Mouse (Mus musculus) forebrain, embryonic 10.5 days (tissue): Measurements from ENCODE around the gene B430306N03Rik. TPM values are rescaled to one million over a fixed set of nuclear protein-coding genes. Genes with fewer than 3 reads are reported as not detected.

Experiments used
- DNase-seq: peaks from one replicate; pipeline ENCODE4 v3.0.0-alpha.2; 2017; ENCODE audit warnings: low spot score; ENCODE audit errors: extremely low spot score
- H3K27ac ChIP-seq: fragments of 300-500 bp; sonication (generic); 2 replicates; pipeline ENCODE4 v1.5.1; 2016; ENCODE audit warnings: mild to moderate bottlenecking
- H3K27me3 ChIP-seq: fragments of 300-500 bp; sonication (generic); 2 replicates; pipeline ENCODE4 v1.6.1; 2016; ENCODE audit warnings: mild to moderate bottlenecking; ENCODE audit not compliant: poor library complexity, severe bottlenecking
- H3K36me3 ChIP-seq: fragments of 300-500 bp; sonication (generic); replicated peaks from 2 replicates; pipeline ENCODE4 v1.6.1; 2016; ENCODE audit warnings: mild to moderate bottlenecking, moderate library complexity
- H3K4me1 ChIP-seq: fragments of 300-500 bp; sonication (generic); 2 replicates; pipeline ENCODE4 v1.6.1; 2016
- H3K4me3 ChIP-seq: fragments of 300-500 bp; sonication (generic); 2 replicates; pipeline ENCODE4 v1.5.1; 2016; ENCODE audit warnings: mild to moderate bottlenecking, moderate library complexity
- H3K9me3 ChIP-seq: fragments of 300-500 bp; sonication (generic); 2 replicates; pipeline ENCODE4 v1.6.1; 2016; ENCODE audit warnings: mild to moderate bottlenecking, moderate library complexity
- WGBS: fragments of 180-500 bp; shearing (Covaris S2); methylation state at CpG from one replicate; pipeline ENCODE4 v1.1.7; 2016; 5-methylcytosine and 5-hydroxymethylcytosine counted together
- polyA plus RNA-seq: library from polyadenylated mRNA; unstranded; fragments of >200 nt; fragmentation: Nextera tagmentation; extraction: Ambion mirVana; gene quantifications from 2 replicates; pipeline ENCODE4 v1.2.1, GENCODE M21; 2016

The B430306N03Rik gene
- polyA plus RNA-seq, 1 experiment from 2014 or later: 0.06 TPM

- Histone ChIP-seq H3K36me3 (no peaks in the 10 kb centered on the region), H3K27me3 (no peaks in the 10 kb centered on the region), H3K4me3 (no peak overlapping the region), H3K9me3 (no peaks in the 10 kb centered on the region), H3K4me1 (peaks cover 3% of the 10 kb centered on the region; the same call in 1 of the 2 replicates), H3K27ac (no peak overlapping the region)
- WGBS: 78% methylated on average over 3 of the region's 3 CpGs
- DNase-seq: no peak
These were observed 7.3 kb downstream of the B430306N03Rik start for GRCm38 (mm10) chr17:48323236-48323635.

DNA sequence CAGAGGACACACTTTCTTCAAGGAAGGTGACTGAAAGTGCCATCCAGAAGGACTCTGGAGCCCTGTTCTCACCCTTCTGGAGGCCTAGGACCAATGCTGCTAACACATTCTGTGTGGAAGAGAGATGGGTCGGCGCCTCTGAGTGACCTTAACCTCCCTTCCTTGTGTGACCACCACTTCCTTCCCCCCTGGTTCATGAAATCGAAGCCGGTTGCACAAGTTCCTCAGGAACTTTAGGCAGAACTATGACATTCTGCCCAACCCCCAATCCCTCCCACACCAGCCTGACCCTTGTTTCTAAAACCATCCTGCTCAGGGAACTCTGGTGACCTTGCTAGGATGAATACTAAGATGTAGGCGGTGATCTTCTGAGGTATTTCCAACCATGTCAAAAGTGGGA is 8.3 kb downstream of the B430306N03Rik start:
- WGBS: 91% methylated on average over 5 of the region's 5 CpGs

DNA sequence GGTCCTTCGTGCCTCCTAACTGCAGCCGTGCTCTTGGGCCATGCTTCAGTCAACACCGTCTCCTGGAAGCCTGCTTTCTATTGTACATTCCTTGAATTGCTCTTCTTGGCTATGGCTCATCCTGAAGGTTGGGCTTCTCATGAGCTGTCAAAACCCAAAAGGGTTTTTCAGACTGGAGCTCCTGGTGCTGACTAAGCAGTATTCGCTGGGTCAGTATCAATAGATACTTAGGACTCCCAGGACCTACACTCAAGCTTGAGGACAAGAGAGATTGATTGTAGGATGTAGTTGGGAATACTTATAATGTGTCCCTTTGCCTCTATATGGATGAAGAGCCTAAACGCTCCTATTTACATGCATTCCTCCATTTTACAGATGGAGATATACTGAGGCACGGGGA is 9.2 kb downstream of the B430306N03Rik start:
- H3K27ac ChIP-seq: no peak overlapping the region
- no peaks in the 10 kb centered on the region for H3K27me3 ChIP-seq
- no peak overlapping the region for H3K4me3 ChIP-seq
- no peaks in the 10 kb centered on the region for H3K36me3 ChIP-seq
- peaks cover 3% of the 10 kb centered on the region; the same call in 1 of the 2 replicates for H3K4me1 ChIP-seq
- 94% methylated on average over 6 of the region's 6 CpGs for WGBS
- no peaks in the 10 kb centered on the region for H3K9me3 ChIP-seq
- DNase-seq: no peak

More for the DNA sequence above, 8.3 kb downstream of the B430306N03Rik start:
- H3K27ac ChIP-seq: no peak overlapping the region
- H3K9me3 ChIP-seq: no peaks in the 10 kb centered on the region
- no peak overlapping the region for H3K4me3 ChIP-seq
- DNase-seq: no peak
- H3K4me1 ChIP-seq: peaks cover 3% of the 10 kb centered on the region; the same call in 1 of the 2 replicates
- no peaks in the 10 kb centered on the region for H3K27me3 ChIP-seq
- H3K36me3 ChIP-seq: no peaks in the 10 kb centered on the region

DNA sequence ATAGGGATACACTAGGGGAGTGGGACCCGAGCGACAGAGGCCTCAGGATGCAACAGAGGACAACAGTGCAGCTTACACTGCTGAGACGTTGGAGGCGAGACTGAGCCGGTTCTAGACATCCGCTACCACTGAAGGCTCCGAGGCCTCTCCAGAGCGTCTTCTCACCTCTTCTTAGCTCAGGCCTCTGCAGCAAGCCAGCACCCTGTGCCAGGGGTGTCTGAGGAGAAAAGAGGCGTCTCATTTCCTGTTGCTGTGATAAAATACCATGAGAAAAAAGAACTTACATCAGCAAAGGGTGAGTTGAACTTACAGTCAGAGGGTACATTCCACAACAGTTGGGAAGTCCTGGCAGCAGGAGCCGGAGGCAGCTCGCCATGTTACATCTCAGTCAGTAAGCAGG is 9.7 kb downstream of the B430306N03Rik start:
- 89% methylated on average over 11 of the region's 11 CpGs for WGBS
- Histone ChIP-seq H3K27ac (no peak overlapping the region), H3K4me1 (peaks cover 3% of the 10 kb centered on the region; the same call in 1 of the 2 replicates), H3K4me3 (no peak overlapping the region), H3K27me3 (no peaks in the 10 kb centered on the region), H3K36me3 (no peaks in the 10 kb centered on the region), H3K9me3 (no peaks in the 10 kb centered on the region)
- DNase-seq: no peak

DNA sequence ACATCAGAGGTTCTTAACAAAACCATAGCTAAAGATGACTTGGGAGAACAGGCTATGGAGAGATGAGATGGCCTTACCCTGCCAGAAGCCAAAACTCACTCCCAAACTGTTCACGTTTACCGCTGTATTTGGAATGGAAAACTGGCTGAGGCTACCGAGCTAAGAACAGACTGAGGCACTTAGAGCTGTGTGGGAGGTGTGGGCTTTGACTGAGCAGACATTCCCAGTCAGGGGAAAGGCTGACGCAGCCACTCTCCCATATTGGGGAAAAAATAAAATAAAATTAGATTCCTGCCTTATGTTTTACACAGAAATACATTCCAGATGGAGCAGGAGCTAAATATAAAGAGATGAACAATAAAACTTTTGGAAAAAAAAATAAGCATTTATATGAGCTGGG is 10.7 kb downstream of the B430306N03Rik start:
- Histone ChIP-seq H3K36me3 (no peaks in the 10 kb centered on the region), H3K4me1 (peaks cover 3% of the 10 kb centered on the region; the same call in 1 of the 2 replicates), H3K27me3 (no peaks in the 10 kb centered on the region), H3K27ac (no peak overlapping the region), H3K9me3 (no peaks in the 10 kb centered on the region), H3K4me3 (no peak overlapping the region)
- WGBS: 92% methylated on average over 4 of the region's 4 CpGs
- DNase-seq: no peak

DNA sequence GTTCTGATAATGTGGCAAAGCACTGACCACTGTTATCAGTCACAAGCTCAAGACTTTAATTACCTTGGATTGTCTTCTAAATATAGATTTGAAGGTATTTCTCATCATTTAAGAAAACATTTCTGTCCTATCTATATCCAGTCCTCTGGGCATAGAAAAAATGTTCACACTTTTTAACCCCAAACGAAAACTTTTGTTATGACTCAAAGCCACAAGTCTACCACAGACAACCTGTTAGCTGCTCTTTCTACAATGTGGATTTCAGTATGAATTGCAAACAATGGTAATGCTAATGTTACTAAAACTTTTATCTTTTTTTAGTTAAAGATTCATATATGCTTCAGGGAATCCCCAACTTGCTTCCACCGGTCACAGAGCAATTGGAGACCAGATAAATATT is 16.6 kb downstream of the B430306N03Rik start:
- Histone ChIP-seq H3K9me3 (no peaks in the 10 kb centered on the region; the same call in 1 of the 2 replicates), H3K4me1 (no peaks in the 10 kb centered on the region), H3K27ac (no peak overlapping the region), H3K4me3 (no peak overlapping the region), H3K36me3 (no peaks in the 10 kb centered on the region), H3K27me3 (no peaks in the 10 kb centered on the region)
- WGBS: 96% methylated on average over 2 of the region's 2 CpGs
- no peak for DNase-seq

DNA sequence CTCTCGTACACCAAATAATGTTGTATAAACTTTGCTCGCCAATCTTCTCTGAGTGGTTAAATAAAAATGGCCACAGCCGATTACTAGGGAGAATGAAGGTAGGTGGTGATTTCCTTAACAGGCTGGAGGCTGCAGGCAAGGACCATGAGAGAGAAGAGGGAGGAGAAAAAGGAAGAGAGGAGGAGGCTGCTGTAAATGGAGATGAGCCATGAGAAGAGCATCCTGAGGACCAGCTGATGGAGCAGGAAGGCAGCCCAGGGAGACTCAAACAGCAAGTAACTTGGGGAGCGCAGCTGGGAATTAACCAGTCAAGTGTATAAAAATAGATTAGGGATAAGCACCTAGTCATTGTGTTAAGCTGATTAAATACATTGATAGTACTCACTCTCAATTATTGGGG is 18.2 kb downstream of the B430306N03Rik start:
- H3K27me3 ChIP-seq: no peaks in the 10 kb centered on the region
- no peaks in the 10 kb centered on the region for H3K4me1 ChIP-seq
- 86% methylated on average over 4 of the region's 4 CpGs for WGBS
- no peaks in the 10 kb centered on the region for H3K36me3 ChIP-seq
- H3K9me3 ChIP-seq: no peaks in the 10 kb centered on the region; the same call in 1 of the 2 replicates
- no peak overlapping the region for H3K4me3 ChIP-seq
- DNase-seq: no peak
- H3K27ac ChIP-seq: no peak overlapping the region

DNA sequence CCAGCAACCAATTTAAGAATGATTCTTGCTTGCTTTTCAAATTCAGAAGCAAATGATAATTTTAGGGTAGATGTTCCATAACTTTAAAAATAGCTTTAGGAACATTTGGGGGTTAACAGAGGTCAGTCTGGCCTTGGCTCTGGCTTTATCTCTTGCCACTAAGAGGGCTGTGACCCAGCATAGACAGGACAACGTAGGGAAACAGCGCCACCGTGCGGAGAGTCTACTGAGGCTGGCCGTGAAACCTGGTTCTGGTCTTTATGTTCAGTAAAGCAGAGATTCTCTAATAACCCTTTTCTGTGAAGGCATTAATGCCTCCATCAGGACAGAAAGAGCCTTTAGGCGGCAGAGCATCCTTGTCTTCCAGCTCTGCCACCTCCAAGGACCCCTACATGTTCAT is 20.9 kb downstream of the B430306N03Rik start:
- peak; percentile 81 for DNase-seq
- no peaks in the 10 kb centered on the region for H3K27me3 ChIP-seq
- no peaks in the 10 kb centered on the region; the same call in 1 of the 2 replicates for H3K9me3 ChIP-seq
- no peak overlapping the region for H3K27ac ChIP-seq
- no peaks in the 10 kb centered on the region for H3K36me3 ChIP-seq
- 0 out of 2 replicates have a peak, but pooled peaks cover 3% of the 10 kb centered on the region for H3K4me1 ChIP-seq
- H3K4me3 ChIP-seq: no peak overlapping the region
- 6% methylated on average over 6 of the region's 6 CpGs for WGBS

DNA sequence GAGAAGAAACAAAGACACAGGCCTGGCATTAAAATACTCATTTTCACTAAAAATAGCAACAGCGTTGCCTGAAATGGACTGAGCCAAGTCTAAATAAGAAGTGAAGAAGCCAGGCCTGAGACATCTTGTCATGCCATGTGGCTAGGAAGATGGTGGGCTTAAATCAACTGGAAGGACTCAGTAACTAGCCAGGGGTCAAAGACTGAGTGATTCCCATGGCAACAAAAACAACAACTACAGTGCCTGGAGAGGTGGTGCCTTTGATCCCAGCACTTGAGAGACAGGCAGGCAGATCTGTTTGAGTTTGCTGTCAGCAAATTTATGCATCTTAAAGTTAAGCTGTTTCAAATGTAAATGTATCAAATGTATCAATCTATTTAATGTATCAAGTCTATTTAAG is 24.3 kb downstream of the B430306N03Rik start:
- no peak overlapping the region for H3K27ac ChIP-seq
- DNase-seq: no peak
- H3K36me3 ChIP-seq: no peaks in the 10 kb centered on the region
- H3K4me3 ChIP-seq: no peak overlapping the region
- H3K27me3 ChIP-seq: no peaks in the 10 kb centered on the region
- 0 out of 2 replicates have a peak, but pooled peaks cover 3% of the 10 kb centered on the region for H3K4me1 ChIP-seq
- no peaks in the 10 kb centered on the region for H3K9me3 ChIP-seq
- WGBS: 94% methylated on average over 1 of the region's 1 CpGs

GRCm38 (mm10) chr17:48341947-48342346 is 26.0 kb downstream of the B430306N03Rik start:
- 86% methylated on average over 3 of the region's 3 CpGs for WGBS
- Histone ChIP-seq H3K9me3 (no peaks in the 10 kb centered on the region), H3K27me3 (no peaks in the 10 kb centered on the region), H3K4me3 (no peak overlapping the region), H3K27ac (no peak overlapping the region), H3K36me3 (no peaks in the 10 kb centered on the region), H3K4me1 (0 out of 2 replicates have a peak, but pooled peaks cover 3% of the 10 kb centered on the region)
- no peak for DNase-seq

GRCm38 (mm10) chr17:48343065-48343464 is 27.1 kb downstream of the B430306N03Rik start:
- 0 out of 2 replicates have a peak, but pooled peaks cover 3% of the 10 kb centered on the region for H3K4me1 ChIP-seq
- no peaks in the 10 kb centered on the region for H3K36me3 ChIP-seq
- H3K4me3 ChIP-seq: no peak overlapping the region
- H3K9me3 ChIP-seq: no peaks in the 10 kb centered on the region
- DNase-seq: no peak
- no peak overlapping the region for H3K27ac ChIP-seq
- H3K27me3 ChIP-seq: no peaks in the 10 kb centered on the region
- 78% methylated on average over 2 of the region's 2 CpGs for WGBS

GRCm38 (mm10) chr17:48345824-48346223 is 29.9 kb downstream of the B430306N03Rik start:
- 82% methylated on average over 4 of the region's 4 CpGs for WGBS
- Histone ChIP-seq H3K4me3 (no peak overlapping the region), H3K4me1 (no peaks in the 10 kb centered on the region), H3K36me3 (no peaks in the 10 kb centered on the region), H3K27ac (no peak overlapping the region), H3K27me3 (no peaks in the 10 kb centered on the region), H3K9me3 (no peaks in the 10 kb centered on the region)
- DNase-seq: no peak

- no peaks in the 10 kb centered on the region for H3K36me3 ChIP-seq
- 85% methylated on average over 5 of the region's 5 CpGs for whole genome bisulfite sequencing
- no peak within 1 kb of the TSS for H3K4me3 ChIP-seq
- H3K27ac ChIP-seq: no peak within 1 kb of the TSS
- H3K9me3 ChIP-seq: no peaks in the 10 kb centered on the region
- no peaks in the 10 kb centered on the region for H3K27me3 ChIP-seq
- H3K4me1 ChIP-seq: no peaks in the 10 kb centered on the region
- DNase-seq: no peak
These were observed 30.3 kb downstream of the B430306N03Rik start, which contains the start of gene Trem2 for GRCm38 (mm10) chr17:48346231-48346630. Gene Trem2 (plus strand): TSS chr17:48346401.

GRCm38 (mm10) chr17:48346834-48347233 is 30.9 kb downstream of the B430306N03Rik start:
- H3K4me1 ChIP-seq: no peaks in the 10 kb centered on the region
- H3K27ac ChIP-seq: no peak overlapping the region
- no peaks in the 10 kb centered on the region for H3K36me3 ChIP-seq
- no peaks in the 10 kb centered on the region for H3K9me3 ChIP-seq
- H3K27me3 ChIP-seq: no peaks in the 10 kb centered on the region
- no peak overlapping the region for H3K4me3 ChIP-seq
- DNase-seq: no peak
- WGBS: 74% methylated on average over 4 of the region's 4 CpGs
